Comparison of ENCODE assay signal across 8 mouse cellular contexts in the genomic region with DNA sequence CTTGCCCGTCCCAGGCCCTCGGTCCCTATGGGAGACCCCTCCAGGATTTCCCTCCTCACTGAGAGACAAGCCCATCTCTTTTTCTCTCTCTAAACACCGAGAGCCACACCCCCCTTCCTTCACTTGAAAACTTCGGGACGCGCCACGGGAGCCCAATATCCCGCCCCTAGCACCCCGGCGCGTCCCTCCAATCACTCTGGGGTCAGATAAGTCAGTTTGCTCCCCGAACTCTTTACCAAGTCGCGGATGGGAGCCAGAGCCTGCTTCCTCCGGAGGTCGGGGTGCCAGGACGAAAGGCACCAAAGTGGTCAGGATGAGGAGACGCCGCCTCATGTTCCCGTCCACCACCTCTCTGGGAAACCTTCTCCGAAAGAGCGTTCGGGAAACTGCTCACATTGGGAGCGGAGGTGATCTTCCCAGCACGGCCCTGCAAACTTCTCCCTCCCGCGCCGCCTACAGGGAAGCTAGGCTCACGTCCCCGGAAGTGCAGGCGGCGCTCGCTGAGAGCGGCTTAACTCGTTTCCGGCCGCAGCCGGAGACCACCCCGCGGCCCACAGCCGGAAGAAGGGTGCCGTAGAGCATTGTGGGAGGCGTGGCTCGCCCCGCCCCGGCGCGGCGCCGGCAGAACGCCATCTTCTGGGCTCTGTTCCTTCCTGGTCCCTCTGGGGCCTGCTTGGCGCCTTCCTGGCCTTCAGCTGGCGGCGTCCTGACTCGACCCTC. TPM values are rescaled to one million over a fixed set of nuclear protein-coding genes. Genes with fewer than 3 reads are reported as not detected.
DNase-seq lines count a peak whose midpoint lies in the region; ATAC-seq lines count a peak whose summit lies in the region.

Gene Adam17, minus strand, starts transcription at position 533 of the 720 bp plus-strand sequence.

- peak within 1 kb of the TSS; percentile 84 for H3K9ac ChIP-seq in hindbrain, embryonic 15.5 days

- under 1% methylated on average over 55 of the region's 55 CpGs for WGBS in hindbrain, embryonic 15.5 days

- no peaks in the 10 kb centered on the region for H3K36me3 ChIP-seq in hindbrain, embryonic 15.5 days

- H3K4me3 ChIP-seq in hindbrain, embryonic 15.5 days: peak within 1 kb of the TSS; percentile 81

- no peaks in the 10 kb centered on the region for H3K9me3 ChIP-seq in hindbrain, embryonic 15.5 days

- peaks cover 16% of the 10 kb centered on the region for H3K4me1 ChIP-seq in hindbrain, embryonic 15.5 days (replicated peaks)

- peak within 1 kb of the TSS; percentile 94 for H3K27ac ChIP-seq in hindbrain, embryonic 15.5 days (replicated peaks)

- no peaks in the 10 kb centered on the region for H3K27me3 ChIP-seq in hindbrain, embryonic 15.5 days

- peak within 1 kb of the TSS; percentile 83 for H3K4me2 ChIP-seq in hindbrain, embryonic 15.5 days

- ATAC-seq in hindbrain, embryonic 15.5 days (ENCODE audit: low FRiP score, low read depth): peak; percentile 97

- DNase-seq in T-cell, adult 2 months (ENCODE audit: low spot score): peak; percentile 97
- DNase-seq in cerebellum, postnatal 36 days: peak; percentile 93 to 96
- DNase-seq in frontal cortex, postnatal 36 days (ENCODE audit: low spot score in 2 of 2): peak; percentile 96 to 97
- DNase-seq in left cerebral cortex, adult 11 months (ENCODE audit: low spot score): peak; percentile 94
- DNase-seq in lung, postnatal 4 days: peak; percentile 97 to 99
- peak; percentile 92 for DNase-seq in retina, postnatal 7 days (ENCODE audit: low read depth, low spot score)
- peak; percentile 94 for DNase-seq in urinary bladder, adult 2 months (ENCODE audit: low spot score)

RNA-seq across cellular contexts. Expression of gene Adam17, which starts in this region (rescaled TPM):
- polyA plus RNA-seq in hindbrain, embryonic 15.5 days (2015; fragmentation: Nextera tagmentation; extraction: Ambion mirVana): 20.4 and 21.1 TPM in 2 replicates
- 26.5 and 28.8 TPM in 2 replicates for polyA plus RNA-seq in urinary bladder, adult 2 months (2012; rRNA removed)

Comparison
In these comparisons a context has a peak if more than half of its experiments do, and no peak if none do; other contexts are left out.
1. Peak in every context shown above with its lines: DNase-seq, ATAC-seq, H3K4me3 ChIP-seq and H3K27ac ChIP-seq.